Mouse (Mus musculus) MEL (cell line): Measurements from ENCODE around the gene Gpr55.

ENCODE experiments used
- CTCF ChIP-seq, 3 experiments: IDR thresholded peaks in 2 of 3; conservative IDR thresholded peaks in 1 of 3; 2 replicates each; pipeline ENCODE4 v1.5.1; 2011 to 2012; ENCODE audit warnings: low read length in 3 of 3, low read depth in 2 of 3, mild to moderate bottlenecking in 2 of 3, improper control_type of control experiment in 1 of 3, inconsistent platforms in 1 of 3, mixed read lengths in 1 of 3, moderate library complexity in 1 of 3; ENCODE audit not compliant: control insufficient read depth in 1 of 3, insufficient read depth in 1 of 3, poor library complexity in 1 of 3, severe bottlenecking in 1 of 3
- EP300 ChIP-seq, 2 experiments: IDR thresholded peaks; 2 replicates each; pipeline ENCODE4 v1.6.1; 2011; ENCODE audit warnings: improper control_type of control experiment in 2 of 2, low read length in 2 of 2, low read depth in 1 of 2, mild to moderate bottlenecking in 1 of 2
- GATA1 ChIP-seq: IDR thresholded peaks from 2 replicates; pipeline ENCODE4 v1.6.1; 2011; ENCODE audit warnings: low read depth, low read length, improper control_type of control experiment
- KAT2A ChIP-seq: conservative IDR thresholded peaks from 2 replicates; pipeline ENCODE4 v1.6.1; 2012; ENCODE audit warnings: low read depth, low read length, improper control_type of control experiment, inconsistent platforms
- MAZ ChIP-seq: IDR thresholded peaks from 2 replicates; pipeline ENCODE4 v1.6.1; 2012; ENCODE audit warnings: low read depth, mild to moderate bottlenecking, inconsistent platforms, low read length, improper control_type of control experiment
- RCOR1 ChIP-seq: IDR thresholded peaks from 2 replicates; pipeline ENCODE4 v1.6.1; 2012; ENCODE audit warnings: low read depth, mild to moderate bottlenecking, inconsistent platforms, low read length, improper control_type of control experiment

GRCm38 (mm10) chr1:85955150-85955549 is 5.7 kb downstream of the Gpr55 start:
- no peak for TF ChIP-seq CTCF (IDR thresholded peaks at IDR 0.05 in 2 of 3, conservative IDR thresholded peaks at IDR 0.05 in 1 of 3; ENCODE audit: control insufficient read depth in 1 of 3, insufficient read depth in 1 of 3, low read depth in 2 of 3, low read length in 3 of 3, poor library complexity in 1 of 3, severe bottlenecking in 1 of 3)
- no peak for TF ChIP-seq EP300 (IDR thresholded peaks at IDR 0.05; ENCODE audit: low read depth in 1 of 2, low read length in 2 of 2)
- no peak for TF ChIP-seq RCOR1
- no peak for TF ChIP-seq GATA1
- no peak for TF ChIP-seq MAZ
- TF ChIP-seq KAT2A = no peak
